Mouse (Mus musculus): Measurements from ENCODE around the gene Ucp1.

Gene Ucp1

GRCm38 (mm10) chr8:83331899-83332697, 41.9 kb downstream of the Ucp1 start, which contains the start of gene Elmod2:
Gene Elmod2 (minus strand): TSS chr8:83332486.
- DNase-seq (ENCODE audit: low read depth, low spot score): peak; percentile 91

- no peak for DNase-seq (ENCODE audit: low read depth, low spot score)
These were observed 42.7 kb downstream of the Ucp1 start for GRCm38 (mm10) chr8:83332864-83333263.

GRCm38 (mm10) chr8:83342076-83342475, 51.9 kb downstream of the Ucp1 start:
- DNase-seq (ENCODE audit: low read depth, low spot score): no peak

- DNase-seq (ENCODE audit: low read depth, low spot score): no peak
These were observed 52.5 kb downstream of the Ucp1 start for GRCm38 (mm10) chr8:83342693-83343092.

Measured in c-Kit-negative CD71-positive TER-119-positive erythroid progenitor cells, embryonic 14.5 days (primary cell).